Mouse (Mus musculus): Measurements from ENCODE around the gene Rnf152. TPM values are rescaled to one million over a fixed set of nuclear protein-coding genes. Genes with fewer than 3 reads are reported as not detected.

Gene Rnf152
- polyA plus RNA-seq (2012; rRNA removed; ENCODE audit: low replicate concordance): 0.69 and 1.8 TPM in 2 replicates

DNA sequence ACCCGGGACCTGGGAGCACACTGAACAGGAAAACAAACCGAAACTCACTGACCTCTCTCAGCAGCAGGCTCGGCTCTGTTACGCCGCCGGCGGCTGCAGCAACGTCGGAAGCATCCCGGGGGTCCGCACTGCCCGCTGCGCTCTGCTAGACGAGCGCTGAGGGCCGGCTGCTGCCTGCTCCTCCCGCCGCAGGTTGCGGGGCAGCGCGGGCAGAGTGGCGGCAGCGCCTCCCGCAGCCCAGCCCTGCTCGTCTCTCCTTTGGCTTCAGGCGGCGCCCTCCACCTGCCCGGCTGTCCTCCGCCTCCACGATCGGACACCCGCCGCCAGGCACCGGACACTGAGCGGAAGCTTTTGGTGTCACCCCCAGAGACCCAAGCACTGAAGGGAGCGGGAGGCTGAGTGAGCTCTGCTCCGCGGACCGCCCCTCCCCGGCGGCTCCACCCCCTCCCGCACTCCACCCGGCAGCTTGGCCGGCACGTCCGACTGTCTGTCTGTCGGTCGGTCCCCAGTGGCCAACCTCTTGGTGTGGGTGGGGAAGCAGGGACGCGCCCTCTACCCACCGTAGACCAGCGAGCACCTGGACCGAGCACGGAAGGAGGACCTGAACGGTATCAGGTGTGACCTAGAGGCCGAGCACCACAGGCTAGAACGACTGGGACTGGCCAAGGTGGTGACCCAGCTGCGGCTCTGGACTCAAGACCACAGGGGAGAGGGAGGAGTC lies at the start of gene Rnf152:
Gene Rnf152 (minus strand): TSS at position 420 of the 721 bp plus-strand sequence.

All from duodenum, adult 2 months (tissue).